17 mouse cellular contexts compared by ENCODE assay signal in the genomic region with DNA sequence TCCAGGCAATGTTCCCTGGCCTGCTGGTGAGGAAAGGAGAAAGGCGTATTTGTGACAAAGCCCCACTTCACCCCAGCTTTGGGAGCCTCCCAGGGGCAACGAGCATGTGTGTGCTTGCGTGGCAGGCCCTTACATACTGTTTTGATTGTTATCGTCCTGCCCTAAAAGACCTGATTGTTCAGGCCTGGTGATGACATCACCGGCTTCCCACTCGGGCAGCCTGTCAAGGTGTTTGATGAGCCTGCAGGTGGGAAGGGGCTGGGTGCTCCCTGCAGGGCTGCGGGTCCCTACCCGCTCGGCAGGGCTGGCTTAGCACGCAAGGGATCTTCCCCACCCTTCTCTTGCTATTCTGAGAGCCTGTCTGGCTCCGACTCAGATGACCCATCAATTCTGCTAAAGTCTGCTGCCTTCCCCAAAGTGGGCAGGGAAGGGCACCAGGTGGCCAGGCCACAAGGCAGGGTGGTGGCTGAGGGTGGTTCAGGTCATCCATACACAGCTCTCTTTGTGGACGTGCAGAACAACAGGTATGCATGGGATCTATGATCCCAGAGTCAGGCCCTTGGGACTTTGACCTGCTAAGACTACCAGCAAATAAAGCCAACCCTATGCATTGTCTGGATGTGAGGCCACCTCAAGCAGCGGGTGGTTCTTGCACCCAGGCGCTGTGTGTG.
DNase-seq lines count a peak whose midpoint lies in the region; ATAC-seq and TF ChIP-seq lines count a peak whose summit lies in the region.
"Had no signal": no experiment of that assay in that cellular context is flagged by ENCODE, and none has a peak within 500 bp of the region (broad histone marks: within the 10 kb centered on the region; RNA-seq: fewer than 3 reads in every experiment).

No protein-coding gene starts in this region.

- no peak overlapping the region for H3K9ac ChIP-seq in hindbrain, embryonic 13.5 days
- H3K9ac ChIP-seq in embryonic facial prominence, embryonic 12.5 days: no peak overlapping the region
- H3K9ac ChIP-seq in intestine, postnatal 0 days (ENCODE audit: low read depth, low read length): no peak overlapping the region
- 0 out of 2 replicates have a peak overlapping the region, but pooled peaks have one; percentile 3 for H3K9ac ChIP-seq in stomach, embryonic 16.5 days (ENCODE audit: low read length)
- H3K9ac ChIP-seq in neural tube, embryonic 15.5 days (replicated peaks): no peak overlapping the region
- H3K9ac ChIP-seq: heart, embryonic 13.5 days; neural tube, embryonic 12.5 days had no signal

- no peak overlapping the region for H3K4me3 ChIP-seq in hindbrain, embryonic 10.5 days
- H3K4me3 ChIP-seq in hindbrain, embryonic 13.5 days: no peak overlapping the region
- no peak overlapping the region for H3K4me3 ChIP-seq in embryonic facial prominence, embryonic 12.5 days
- H3K4me3 ChIP-seq in intestine, postnatal 0 days (ENCODE audit: low read depth, low read length): no peak overlapping the region
- H3K4me3 ChIP-seq in stomach, embryonic 16.5 days (replicated peaks; ENCODE audit: low read length): no peak overlapping the region
- H3K4me3 ChIP-seq in neural tube, embryonic 15.5 days (replicated peaks): no peak overlapping the region
- H3K4me3 ChIP-seq: heart, embryonic 13.5 days; neural tube, embryonic 12.5 days had no signal

- WGBS in hindbrain, embryonic 10.5 days: 82% methylated on average over 14 of the region's 14 CpGs
- WGBS in hindbrain, embryonic 13.5 days: 80% methylated on average over 14 of the region's 14 CpGs
- 65% methylated on average over 14 of the region's 14 CpGs for WGBS in embryonic facial prominence, embryonic 12.5 days
- 40% methylated on average over 14 of the region's 14 CpGs for WGBS in intestine, postnatal 0 days
- 54% methylated on average over 14 of the region's 14 CpGs for WGBS in stomach, embryonic 16.5 days
- 87% methylated on average over 14 of the region's 14 CpGs for WGBS in neural tube, embryonic 15.5 days

- H3K27ac ChIP-seq in hindbrain, embryonic 10.5 days: peak overlapping the region; percentile 30
- no peak overlapping the region for H3K27ac ChIP-seq in hindbrain, embryonic 13.5 days
- peak overlapping the region; percentile 20; the same call in 1 of the 2 replicates for H3K27ac ChIP-seq in embryonic facial prominence, embryonic 12.5 days
- peak overlapping the region; percentile 81 for H3K27ac ChIP-seq in intestine, postnatal 0 days (ENCODE audit: low read depth, low read length)
- peak overlapping the region; percentile 88 for H3K27ac ChIP-seq in stomach, embryonic 16.5 days (ENCODE audit: low read length)
- H3K27ac ChIP-seq in neural tube, embryonic 15.5 days (replicated peaks): no peak overlapping the region
- H3K27ac ChIP-seq: heart, embryonic 13.5 days; neural tube, embryonic 12.5 days had no signal

- H3K9me3 ChIP-seq in hindbrain, embryonic 10.5 days: no peaks in the 10 kb centered on the region
- no peaks in the 10 kb centered on the region for H3K9me3 ChIP-seq in hindbrain, embryonic 13.5 days
- H3K9me3 ChIP-seq in embryonic facial prominence, embryonic 12.5 days: no peaks in the 10 kb centered on the region
- no peaks in the 10 kb centered on the region for H3K9me3 ChIP-seq in intestine, postnatal 0 days (ENCODE audit: control insufficient read depth)
- no peaks in the 10 kb centered on the region for H3K9me3 ChIP-seq in stomach, embryonic 16.5 days (replicated peaks; ENCODE audit: control insufficient read depth, low read length)
- H3K9me3 ChIP-seq in neural tube, embryonic 15.5 days (replicated peaks): no peaks in the 10 kb centered on the region
- H3K9me3 ChIP-seq: heart, embryonic 13.5 days; neural tube, embryonic 12.5 days had no signal

- H3K27me3 ChIP-seq in hindbrain, embryonic 10.5 days (ENCODE audit: insufficient read depth, poor library complexity, severe bottlenecking): 0 out of 2 replicates have a peak, but pooled peaks cover 4% of the 10 kb centered on the region
- H3K27me3 ChIP-seq in hindbrain, embryonic 13.5 days: no peaks in the 10 kb centered on the region
- no peaks in the 10 kb centered on the region for H3K27me3 ChIP-seq in embryonic facial prominence, embryonic 12.5 days
- H3K27me3 ChIP-seq in intestine, postnatal 0 days (replicated peaks; ENCODE audit: control insufficient read depth, insufficient read depth, low read length): no peaks in the 10 kb centered on the region
- H3K27me3 ChIP-seq in stomach, embryonic 16.5 days (ENCODE audit: control insufficient read depth, insufficient read depth, low read length): no peaks in the 10 kb centered on the region
- no peaks in the 10 kb centered on the region for H3K27me3 ChIP-seq in neural tube, embryonic 15.5 days (replicated peaks)
- H3K27me3 ChIP-seq: heart, embryonic 13.5 days; Patski had no signal

- no peak for DNase-seq in hindbrain, embryonic 10.5 days (ENCODE audit: low spot score)
- DNase-seq in left cerebral cortex, postnatal 4 days: no peak
- DNase-seq in adrenal gland, adult 18-20 months (ENCODE audit: low spot score in 2 of 2): no peak
- DNase-seq: gastrocnemius, postnatal 36 days; kidney, postnatal 10 days; lung, postnatal 10 days; right cerebral cortex, postnatal 25 days; thymus, postnatal 14 days had no signal

- intact Hi-C loops in left cerebral cortex, postnatal 4 days (cut with DNase I): no loop called here

- TF ChIP-seq CTCF in intestine, postnatal 0 days (IDR thresholded peaks at IDR 0.05; ENCODE audit: low read depth): no peak

- ATAC-seq in hindbrain, embryonic 13.5 days (ENCODE audit: low FRiP score): no peak
- no peak; the same call in 1 of the 2 replicates for ATAC-seq in embryonic facial prominence, embryonic 12.5 days (ENCODE audit: insufficient number of reproducible peaks, insufficient read depth, low FRiP score, low TSS enrichment)
- peak; percentile 92 for ATAC-seq in intestine, postnatal 0 days
- ATAC-seq in stomach, embryonic 16.5 days (ENCODE audit: insufficient read depth, low FRiP score): peak; percentile 90
- no peak for ATAC-seq in neural tube, embryonic 15.5 days (ENCODE audit: low FRiP score)
- ATAC-seq: inflammation-experienced regulatory T-cells, adult 6 months; Patski had no signal

- no peaks in the 10 kb centered on the region for H3K36me3 ChIP-seq in hindbrain, embryonic 10.5 days
- H3K36me3 ChIP-seq in hindbrain, embryonic 13.5 days: no peaks in the 10 kb centered on the region
- H3K36me3 ChIP-seq in embryonic facial prominence, embryonic 12.5 days: no peaks in the 10 kb centered on the region
- H3K36me3 ChIP-seq in intestine, postnatal 0 days (ENCODE audit: control insufficient read depth, insufficient read depth): no peaks in the 10 kb centered on the region
- H3K36me3 ChIP-seq in stomach, embryonic 16.5 days (ENCODE audit: control insufficient read depth, insufficient read depth, low read length): no peaks in the 10 kb centered on the region
- no peaks in the 10 kb centered on the region for H3K36me3 ChIP-seq in neural tube, embryonic 15.5 days
- H3K36me3 ChIP-seq: heart, embryonic 13.5 days; neural tube, embryonic 12.5 days had no signal

- H3K4me2 ChIP-seq in hindbrain, embryonic 13.5 days: no peak overlapping the region
- no peak overlapping the region for H3K4me2 ChIP-seq in embryonic facial prominence, embryonic 12.5 days (replicated peaks)
- H3K4me2 ChIP-seq in intestine, postnatal 0 days (replicated peaks; ENCODE audit: low read depth): no peak overlapping the region
- H3K4me2 ChIP-seq in stomach, embryonic 16.5 days (ENCODE audit: low read depth, low read length): no peak overlapping the region
- H3K4me2 ChIP-seq in neural tube, embryonic 15.5 days: no peak overlapping the region
- H3K4me2 ChIP-seq: heart, embryonic 13.5 days; neural tube, embryonic 12.5 days had no signal

- peaks cover 64% of the 10 kb centered on the region for H3K4me1 ChIP-seq in hindbrain, embryonic 10.5 days (replicated peaks)
- peaks cover 28% of the 10 kb centered on the region for H3K4me1 ChIP-seq in hindbrain, embryonic 13.5 days (replicated peaks)
- peaks cover 37% of the 10 kb centered on the region for H3K4me1 ChIP-seq in embryonic facial prominence, embryonic 12.5 days
- H3K4me1 ChIP-seq in intestine, postnatal 0 days (replicated peaks; ENCODE audit: control insufficient read depth, insufficient read depth, low read length): peaks cover 7% of the 10 kb centered on the region
- H3K4me1 ChIP-seq in stomach, embryonic 16.5 days (ENCODE audit: control insufficient read depth, insufficient read depth, low read length): peaks cover 19% of the 10 kb centered on the region
- peaks cover 20% of the 10 kb centered on the region for H3K4me1 ChIP-seq in neural tube, embryonic 15.5 days

Comparison
In these comparisons a context has a peak if more than half of its experiments do, and no peak if none do; other contexts are left out.
1. H3K27ac ChIP-seq: peak in hindbrain, embryonic 10.5 days (single experiment), embryonic facial prominence, embryonic 12.5 days (single experiment), intestine, postnatal 0 days (single experiment) and stomach, embryonic 16.5 days (single experiment); none in hindbrain, embryonic 13.5 days (single experiment) and neural tube, embryonic 15.5 days (single experiment).
2. ATAC-seq: peak in intestine, postnatal 0 days (single experiment) and stomach, embryonic 16.5 days (single experiment); none in hindbrain, embryonic 13.5 days (single experiment), embryonic facial prominence, embryonic 12.5 days (single experiment) and neural tube, embryonic 15.5 days (single experiment).